Mouse (Mus musculus) lung, postnatal 0 days (tissue): ENCODE data around the gene Zfp69.

ENCODE experiments used
- CTCF ChIP-seq: IDR thresholded peaks from 2 replicates; pipeline ENCODE4 v1.5.1; 2016; ENCODE audit warnings: antibody characterized with exemption, mild to moderate bottlenecking
- EP300 ChIP-seq: IDR thresholded peaks from 2 replicates; pipeline ENCODE4 v1.6.1; 2016; ENCODE audit warnings: antibody characterized with exemption, mild to moderate bottlenecking, control low read depth

DNA sequence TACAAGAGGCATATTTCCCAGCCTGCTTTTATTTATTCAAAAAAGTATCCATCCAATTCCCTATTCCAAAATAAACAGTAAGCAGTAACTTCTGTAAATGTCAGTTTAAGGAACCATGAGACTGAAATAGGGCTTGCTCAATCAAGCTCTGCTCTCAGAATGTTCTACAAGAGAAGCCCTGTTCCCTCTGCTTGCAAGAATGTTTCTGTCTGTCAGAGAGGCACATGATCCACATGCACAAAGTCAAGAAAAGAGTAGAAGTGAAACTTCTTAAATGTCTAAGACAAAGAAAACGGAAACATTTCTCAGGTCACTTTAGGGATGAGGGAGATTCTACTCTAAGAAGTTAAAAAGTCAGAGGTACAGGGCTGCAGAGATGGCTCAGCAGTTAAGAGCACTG, 41.5 kb upstream of the Zfp69 start:
- no peak for TF ChIP-seq EP300
- TF ChIP-seq CTCF, result no peak
